Mouse (Mus musculus) neural tube, embryonic 15.5 days (tissue): Measurements from ENCODE around the gene Rnf220. TPM values are rescaled to one million over a fixed set of nuclear protein-coding genes. Genes with fewer than 3 reads are reported as not detected.

Source experiments
- ATAC-seq: fragments of 200-750 bp; cut with Nextera tagmentation; 2 replicates; pipeline ENCODE4 v1.8.0; 2017; ENCODE audit warnings: mild to moderate bottlenecking, moderate TSS enrichment, moderate library complexity; ENCODE audit not compliant: low FRiP score
- H3K27ac ChIP-seq: fragments of 300-500 bp; sonication (generic); replicated peaks from 2 replicates; pipeline ENCODE4 v1.5.1; 2015; ENCODE audit warnings: mild to moderate bottlenecking, inconsistent platforms
- H3K27me3 ChIP-seq: fragments of 300-500 bp; sonication (generic); replicated peaks from 2 replicates; pipeline ENCODE4 v1.6.1; 2015; ENCODE audit warnings: inconsistent platforms
- H3K36me3 ChIP-seq: fragments of 300-500 bp; sonication (generic); 2 replicates; pipeline ENCODE4 v1.6.1; 2015; ENCODE audit warnings: inconsistent platforms
- H3K4me1 ChIP-seq: fragments of 300-500 bp; sonication (generic); 2 replicates; pipeline ENCODE4 v1.6.1; 2015; ENCODE audit warnings: inconsistent platforms
- H3K4me2 ChIP-seq: fragments of 300-500 bp; sonication (generic); 2 replicates; pipeline ENCODE4 v1.6.1; 2015; ENCODE audit warnings: inconsistent platforms, mild to moderate bottlenecking, moderate library complexity
- H3K4me3 ChIP-seq: fragments of 300-500 bp; sonication (generic); replicated peaks from 2 replicates; pipeline ENCODE4 v1.5.1; 2015; ENCODE audit warnings: mild to moderate bottlenecking, inconsistent platforms
- H3K9ac ChIP-seq: fragments of 300-500 bp; sonication (generic); replicated peaks from 2 replicates; pipeline ENCODE4 v1.6.1; 2015; ENCODE audit warnings: mild to moderate bottlenecking, inconsistent platforms
- H3K9me3 ChIP-seq: fragments of 300-500 bp; sonication (generic); replicated peaks from 2 replicates; pipeline ENCODE4 v1.6.1; 2016; ENCODE audit warnings: inconsistent platforms
- WGBS: fragments of 180-500 bp; shearing (Covaris S2); methylation state at CpG from one replicate; pipeline ENCODE4 v1.1.7; 2015; ENCODE audit warnings: mixed read lengths; 5-methylcytosine and 5-hydroxymethylcytosine counted together
- polyA plus RNA-seq: library from polyadenylated mRNA; unstranded; fragments of >200 nt; fragmentation: Nextera tagmentation; extraction: Ambion mirVana; gene quantifications from 2 replicates; pipeline ENCODE4 v1.2.1, GENCODE M21; 2015

Gene Rnf220
- polyA plus RNA-seq, 1 experiment from 2014 or later: 95.8 TPM

DNA sequence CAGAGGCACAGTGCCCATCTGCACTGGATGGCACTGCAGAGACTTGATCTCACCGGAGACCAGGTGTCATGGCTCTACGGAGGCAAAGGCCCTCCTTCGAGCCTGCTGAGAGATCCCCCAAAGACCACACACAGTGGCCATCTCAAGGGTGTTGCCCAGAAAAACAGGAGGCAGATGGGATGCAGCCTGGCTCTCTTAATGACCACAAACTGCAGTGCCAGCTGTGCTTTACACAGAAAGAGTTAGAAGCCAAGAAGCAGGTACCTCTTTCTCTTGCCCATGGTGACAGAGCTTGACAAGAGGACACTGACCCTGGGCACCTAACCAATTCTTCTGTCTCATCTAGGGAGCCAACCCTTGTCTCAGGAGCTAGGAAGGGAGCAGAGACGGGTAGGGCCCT, 212.5 kb downstream of the Rnf220 start:
- Histone ChIP-seq H3K27ac (no peak overlapping the region), H3K9ac (0 out of 2 replicates have a peak overlapping the region, but pooled peaks have one; percentile 14), H3K27me3 (0 out of 2 replicates have a peak, but pooled peaks cover 7% of the 10 kb centered on the region), H3K4me1 (peaks cover 71% of the 10 kb centered on the region), H3K36me3 (peaks cover 28% of the 10 kb centered on the region; the same call in 1 of the 2 replicates), H3K4me2 (no peak overlapping the region), H3K9me3 (no peaks in the 10 kb centered on the region), H3K4me3 (no peak overlapping the region)
- WGBS: 12% methylated on average over 4 of the region's 4 CpGs
- ATAC-seq: no peak

DNA sequence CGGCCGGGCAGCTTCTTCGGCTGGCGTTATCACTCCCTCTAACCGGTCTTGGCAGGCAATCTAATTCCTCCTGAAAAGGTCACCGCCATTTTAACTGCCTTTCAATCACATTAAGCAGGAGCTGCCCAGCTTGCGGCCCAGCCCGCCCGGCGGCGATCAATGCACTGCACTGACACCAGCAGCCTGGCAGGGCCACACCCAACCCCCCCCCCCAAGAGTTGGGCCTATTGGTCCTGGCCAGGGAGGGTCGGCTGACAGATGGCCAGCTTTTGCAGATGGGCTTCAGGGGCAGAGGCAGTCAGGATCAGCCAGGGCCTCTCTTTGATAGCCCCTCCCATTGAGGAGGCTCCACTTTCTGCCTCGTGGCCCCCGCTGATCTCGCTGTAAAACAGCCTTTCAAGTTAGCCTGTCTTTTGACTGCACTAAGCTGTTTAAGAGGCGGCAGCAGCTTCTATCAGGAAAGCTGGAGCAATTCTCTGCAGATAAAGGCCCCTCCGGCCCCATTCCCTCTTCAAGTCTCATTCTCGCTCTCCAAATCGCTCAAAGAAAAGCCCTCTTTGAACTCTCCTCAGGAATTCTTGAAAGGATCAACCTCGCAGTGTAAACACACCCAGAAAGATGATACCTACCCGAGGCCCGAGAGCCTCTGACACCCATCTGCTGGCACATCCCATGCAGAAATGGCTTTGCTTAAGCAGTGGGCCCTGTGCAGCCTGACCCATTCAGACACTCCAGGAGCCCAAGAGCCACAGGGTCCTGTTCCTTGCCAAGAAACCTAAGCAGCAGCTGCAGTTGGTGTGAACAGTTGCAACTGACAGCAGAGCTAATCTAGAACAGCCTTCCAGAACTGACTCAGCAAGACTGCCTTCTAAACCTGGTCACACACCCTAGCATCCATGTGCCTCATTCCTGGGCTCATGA, 213.3 kb downstream of the Rnf220 start:
- Histone ChIP-seq H3K36me3 (peaks cover 28% of the 10 kb centered on the region; the same call in 1 of the 2 replicates), H3K9me3 (no peaks in the 10 kb centered on the region), H3K4me2 (no peak overlapping the region), H3K9ac (no peak overlapping the region), H3K4me3 (no peak overlapping the region), H3K4me1 (peaks cover 75% of the 10 kb centered on the region), H3K27ac (peak overlapping the region; percentile 51), H3K27me3 (0 out of 2 replicates have a peak, but pooled peaks cover 7% of the 10 kb centered on the region)
- ATAC-seq: no peak
- WGBS: 14% methylated on average over 22 of the region's 22 CpGs

DNA sequence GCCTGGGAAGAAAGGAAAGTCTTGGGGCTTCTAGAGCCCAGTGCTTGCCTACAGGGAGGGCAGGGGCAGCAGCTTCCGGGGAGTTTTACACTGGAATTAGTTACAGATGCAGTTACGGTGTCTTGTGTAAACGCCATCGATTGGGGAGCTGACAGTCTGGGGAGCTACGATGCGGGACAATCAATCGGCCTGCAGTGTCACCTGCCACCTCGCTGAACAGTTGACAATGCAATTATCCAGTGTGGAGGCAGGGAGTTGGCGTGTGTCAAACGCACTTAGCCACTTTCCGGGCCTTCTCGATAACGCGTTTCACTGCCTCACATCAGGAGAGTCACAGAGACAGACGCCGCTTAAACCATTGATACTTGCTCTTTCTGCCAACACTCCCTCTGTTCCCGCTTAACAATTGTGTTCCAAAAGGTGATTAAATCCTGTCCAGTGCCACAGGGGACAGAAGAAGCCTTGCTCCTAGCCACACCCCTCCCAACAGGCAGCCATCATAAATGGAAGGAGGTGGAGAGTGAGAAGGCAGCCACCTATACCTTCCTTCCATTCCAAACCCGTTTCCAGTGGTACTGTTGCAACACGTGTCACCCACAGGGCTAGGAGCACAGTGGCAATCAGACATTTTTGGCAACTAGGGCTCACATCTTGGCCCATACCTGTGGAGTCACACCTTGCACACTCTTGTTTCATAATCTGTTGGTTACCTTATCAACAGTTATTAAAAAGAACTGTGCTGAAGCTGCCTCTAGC, 215.6 kb downstream of the Rnf220 start:
- WGBS: 35% methylated on average over 19 of the region's 19 CpGs
- Histone ChIP-seq H3K9me3 (no peaks in the 10 kb centered on the region), H3K4me3 (no peak overlapping the region), H3K4me1 (peaks cover 82% of the 10 kb centered on the region), H3K4me2 (no peak overlapping the region), H3K36me3 (peaks cover 35% of the 10 kb centered on the region), H3K27ac (no peak overlapping the region), H3K27me3 (0 out of 2 replicates have a peak, but pooled peaks cover 7% of the 10 kb centered on the region), H3K9ac (no peak overlapping the region)
- ATAC-seq: no peak

DNA sequence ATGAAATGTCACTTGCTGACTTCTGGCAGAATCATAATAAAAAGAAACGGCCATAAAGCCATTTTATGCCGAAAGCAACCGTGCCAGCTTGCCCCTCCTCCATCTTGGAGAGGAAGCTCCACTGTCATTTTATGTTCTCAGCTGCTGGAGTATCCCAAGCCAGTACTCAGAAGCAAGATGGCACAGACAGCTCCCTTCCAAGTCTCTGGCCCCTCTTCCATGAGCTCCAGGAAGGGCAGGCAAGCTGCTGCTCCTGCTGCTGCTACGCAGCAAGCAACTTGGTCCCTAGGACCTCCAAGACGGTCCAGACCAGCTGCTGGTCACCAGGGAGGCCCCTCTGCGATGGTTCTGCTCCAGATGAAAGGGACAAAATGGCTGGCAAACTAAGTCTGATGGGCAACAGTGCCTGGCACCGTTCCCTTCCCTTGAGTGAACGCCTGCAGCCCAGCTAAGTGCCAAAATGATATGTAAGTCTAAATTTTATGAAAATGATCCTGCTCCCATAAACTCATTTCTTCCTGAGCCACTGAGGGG, 216.4 kb downstream of the Rnf220 start:
- Histone ChIP-seq H3K4me2 (no peak overlapping the region), H3K4me1 (peaks cover 86% of the 10 kb centered on the region), H3K36me3 (peaks cover 30% of the 10 kb centered on the region), H3K9ac (no peak overlapping the region), H3K27me3 (0 out of 2 replicates have a peak, but pooled peaks cover 2% of the 10 kb centered on the region), H3K4me3 (no peak overlapping the region), H3K9me3 (no peaks in the 10 kb centered on the region), H3K27ac (no peak overlapping the region)
- ATAC-seq: no peak
- WGBS: 57% methylated on average over 8 of the region's 8 CpGs

DNA sequence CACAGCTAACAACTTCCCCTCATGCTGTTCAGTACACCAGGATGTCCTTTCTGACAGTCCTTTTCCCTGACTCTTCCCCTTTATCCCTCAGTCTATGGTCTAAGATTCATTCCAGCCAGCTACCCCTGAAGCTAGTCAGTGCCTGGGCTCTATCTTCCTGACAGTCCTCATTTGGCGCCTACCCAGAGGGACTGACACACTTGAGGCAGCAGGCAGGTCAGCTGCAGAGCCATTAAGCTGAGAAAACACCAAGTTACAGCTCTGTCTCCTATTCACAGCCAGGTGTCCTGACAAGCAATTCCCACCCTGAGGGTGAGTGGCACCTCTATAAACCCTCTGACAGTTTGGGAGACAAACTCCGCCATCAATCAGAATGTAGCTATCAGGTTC, 217.6 kb downstream of the Rnf220 start:
- Histone ChIP-seq H3K27me3 (no peaks in the 10 kb centered on the region), H3K9me3 (no peaks in the 10 kb centered on the region), H3K4me1 (peaks cover 76% of the 10 kb centered on the region), H3K36me3 (peaks cover 28% of the 10 kb centered on the region), H3K4me3 (no peak overlapping the region), H3K4me2 (no peak overlapping the region), H3K9ac (no peak overlapping the region), H3K27ac (no peak overlapping the region)
- ATAC-seq: no peak
- 73% methylated on average over 2 of the region's 2 CpGs for WGBS

DNA sequence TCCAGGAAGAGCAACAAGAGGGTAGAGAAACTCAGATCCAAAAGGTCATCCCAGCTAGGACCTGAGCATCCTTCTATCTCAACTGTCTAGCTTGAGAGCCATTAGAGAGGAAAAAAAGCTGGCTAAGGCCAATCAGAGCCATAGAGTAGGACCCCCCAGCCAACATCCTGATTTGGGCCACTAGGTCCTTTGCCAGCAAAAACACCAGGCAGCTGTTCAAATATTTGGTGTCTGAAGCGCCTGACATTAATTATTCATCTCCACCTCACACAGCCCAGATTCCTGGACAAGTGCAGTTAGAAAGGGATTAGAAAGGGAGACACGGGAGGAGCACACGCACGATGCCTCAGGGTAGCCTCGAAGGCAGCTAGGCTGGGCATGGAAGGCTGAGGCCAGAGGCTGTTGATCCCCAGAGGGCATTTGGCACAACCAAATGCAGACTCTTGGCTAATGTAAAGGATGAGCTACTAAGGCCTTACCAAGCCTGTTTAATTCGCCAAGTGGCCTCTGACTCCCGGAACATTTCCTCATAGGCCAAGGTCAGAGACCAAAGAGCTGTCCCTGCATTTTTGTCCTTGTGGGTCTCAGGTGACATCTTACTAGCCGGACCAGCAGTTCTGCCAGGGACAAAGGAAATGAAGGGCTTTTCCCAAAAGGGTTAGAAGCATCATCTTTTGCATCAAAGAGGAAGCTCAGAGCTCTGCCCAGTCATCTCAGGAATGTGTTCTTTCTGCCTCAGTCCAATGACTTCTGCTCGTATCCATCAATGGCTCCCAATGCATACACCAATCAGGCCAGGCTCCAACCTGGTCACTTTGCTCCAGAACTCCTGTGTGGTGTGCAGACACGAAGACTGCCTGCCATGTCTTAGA, 218.2 kb downstream of the Rnf220 start:
- peaks cover 29% of the 10 kb centered on the region for H3K36me3 ChIP-seq
- no peaks in the 10 kb centered on the region for H3K9me3 ChIP-seq
- H3K9ac ChIP-seq: no peak overlapping the region
- H3K27me3 ChIP-seq: no peaks in the 10 kb centered on the region
- H3K4me3 ChIP-seq: no peak overlapping the region
- H3K4me1 ChIP-seq: peaks cover 69% of the 10 kb centered on the region
- H3K27ac ChIP-seq: no peak overlapping the region
- WGBS: 63% methylated on average over 10 of the region's 10 CpGs
- no peak for ATAC-seq
- no peak overlapping the region for H3K4me2 ChIP-seq

DNA sequence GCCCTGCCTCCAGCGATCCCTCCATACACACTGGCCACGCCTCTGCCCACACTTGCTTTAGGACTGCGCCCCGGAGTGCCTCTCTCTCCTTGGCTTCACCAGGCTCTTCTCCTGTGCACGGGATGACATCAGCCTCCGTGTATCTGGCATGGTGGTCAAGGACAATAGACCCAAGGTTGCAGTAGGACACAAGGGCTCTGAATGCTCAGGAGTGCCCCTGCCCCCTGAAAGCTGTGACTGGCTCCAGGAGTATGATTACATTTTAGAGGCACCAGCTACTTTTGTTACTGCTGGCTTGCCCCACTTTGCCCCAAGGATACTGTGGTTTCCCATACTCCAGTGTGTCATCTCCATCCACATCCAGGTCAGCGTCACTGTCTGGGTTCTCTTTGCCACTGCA, 219.2 kb downstream of the Rnf220 start:
- no peak for ATAC-seq
- Histone ChIP-seq H3K27me3 (no peaks in the 10 kb centered on the region), H3K36me3 (peaks cover 33% of the 10 kb centered on the region), H3K4me1 (peaks cover 60% of the 10 kb centered on the region), H3K9ac (no peak overlapping the region), H3K9me3 (no peaks in the 10 kb centered on the region), H3K4me2 (no peak overlapping the region), H3K4me3 (no peak overlapping the region), H3K27ac (no peak overlapping the region)
- 93% methylated on average over 7 of the region's 7 CpGs for WGBS

DNA sequence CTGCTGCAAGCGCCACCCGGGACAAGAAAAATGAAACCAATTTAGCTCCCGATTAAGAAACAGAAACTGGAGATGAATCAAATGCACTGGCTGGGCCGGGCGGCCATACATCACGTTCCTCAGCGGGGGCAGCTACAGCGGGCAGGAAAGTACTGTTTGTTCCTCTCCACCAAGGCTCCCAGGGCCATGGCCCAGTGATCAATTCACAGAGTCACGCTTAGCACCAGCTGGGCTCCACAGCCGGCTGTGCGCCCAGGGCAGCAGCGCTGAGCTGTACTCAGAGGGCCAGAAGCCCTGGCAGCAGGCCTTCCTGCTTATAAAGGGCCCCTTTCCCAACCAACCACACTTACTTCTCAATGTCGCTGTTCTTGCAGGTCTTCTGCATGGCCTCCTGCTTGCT, 219.8 kb downstream of the Rnf220 start:
- H3K9ac ChIP-seq: no peak overlapping the region
- no peaks in the 10 kb centered on the region for H3K27me3 ChIP-seq
- H3K27ac ChIP-seq: no peak overlapping the region
- no peaks in the 10 kb centered on the region for H3K9me3 ChIP-seq
- 58% methylated on average over 13 of the region's 13 CpGs for WGBS
- H3K4me2 ChIP-seq: no peak overlapping the region
- no peak for ATAC-seq
- peaks cover 37% of the 10 kb centered on the region for H3K36me3 ChIP-seq
- no peak overlapping the region for H3K4me3 ChIP-seq
- H3K4me1 ChIP-seq: peaks cover 62% of the 10 kb centered on the region

DNA sequence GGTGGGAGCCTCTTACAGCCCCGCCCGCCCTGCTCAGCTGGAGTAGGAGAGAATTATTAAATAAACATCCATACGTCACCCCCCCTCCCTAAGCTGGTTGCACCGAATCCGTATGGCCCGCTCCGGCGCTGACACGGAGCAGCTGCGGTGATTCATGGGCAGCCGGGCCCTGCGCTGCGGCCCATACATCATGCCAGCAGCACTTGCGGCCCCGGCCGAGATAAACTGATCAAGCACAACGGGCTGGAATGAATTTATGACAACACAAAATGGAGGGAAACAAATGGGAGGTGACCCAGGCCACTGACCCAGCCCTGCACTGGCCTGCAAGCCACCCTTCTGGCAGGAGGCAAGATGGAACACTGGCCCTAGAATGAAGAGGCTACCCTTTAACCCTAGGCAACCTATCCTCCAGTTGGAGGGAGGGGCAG, 220.6 kb downstream of the Rnf220 start:
- Histone ChIP-seq H3K27ac (no peak overlapping the region), H3K27me3 (no peaks in the 10 kb centered on the region), H3K9me3 (no peaks in the 10 kb centered on the region), H3K4me2 (no peak overlapping the region), H3K9ac (no peak overlapping the region), H3K36me3 (peaks cover 44% of the 10 kb centered on the region), H3K4me1 (peaks cover 55% of the 10 kb centered on the region), H3K4me3 (no peak overlapping the region)
- 47% methylated on average over 17 of the region's 17 CpGs for WGBS
- 0 out of 2 replicates have a peak, but pooled peaks have one; percentile 30 for ATAC-seq

DNA sequence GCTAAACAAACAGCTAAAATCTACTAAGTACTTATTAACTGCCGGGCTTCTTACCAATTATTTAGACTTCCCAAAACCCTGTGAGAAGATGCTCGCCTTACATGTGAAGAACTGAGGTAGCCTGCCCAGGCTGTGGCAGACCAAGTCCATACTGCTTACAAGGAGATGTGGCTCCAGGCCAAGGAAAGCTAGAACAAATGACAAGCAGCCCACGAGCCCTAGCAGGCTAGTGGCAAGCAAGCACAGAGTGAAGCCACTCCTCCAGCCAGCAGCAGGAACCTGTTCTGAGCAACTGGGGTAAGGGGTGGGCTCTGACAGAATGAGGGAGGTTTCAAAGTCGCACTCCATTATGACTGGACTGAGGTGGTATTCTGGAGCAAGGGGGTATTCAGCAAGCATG, 222.1 kb downstream of the Rnf220 start:
- Histone ChIP-seq H3K4me1 (peaks cover 39% of the 10 kb centered on the region), H3K27ac (no peak overlapping the region), H3K4me2 (no peak overlapping the region), H3K9me3 (no peaks in the 10 kb centered on the region), H3K36me3 (peaks cover 44% of the 10 kb centered on the region), H3K27me3 (0 out of 2 replicates have a peak, but pooled peaks cover 4% of the 10 kb centered on the region), H3K9ac (no peak overlapping the region), H3K4me3 (no peak overlapping the region)
- 93% methylated on average over 4 of the region's 4 CpGs for WGBS
- ATAC-seq: no peak

DNA sequence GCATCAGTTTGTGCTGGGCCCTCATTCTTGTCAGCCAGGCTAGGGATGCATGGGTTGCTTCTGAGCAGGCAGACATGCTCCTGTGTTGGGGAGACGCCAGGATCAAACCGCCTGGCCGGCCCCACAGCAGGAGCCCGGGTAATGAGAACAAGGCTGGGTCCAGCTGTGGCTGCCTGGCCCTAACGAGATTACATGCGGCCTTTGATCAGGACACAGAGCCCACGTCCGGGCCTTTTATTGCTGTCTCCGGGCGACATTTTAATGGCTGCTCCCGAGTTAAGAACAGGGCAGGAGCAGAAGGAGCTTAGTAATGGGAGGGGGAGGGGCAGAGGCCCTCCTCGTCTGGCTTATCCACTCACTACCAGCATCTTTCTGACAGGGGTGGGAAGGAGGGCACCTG, 224.4 kb downstream of the Rnf220 start:
- no peak for ATAC-seq
- H3K9me3 ChIP-seq: no peaks in the 10 kb centered on the region
- H3K4me3 ChIP-seq: no peak overlapping the region
- WGBS: 4% methylated on average over 12 of the region's 12 CpGs
- no peak overlapping the region for H3K27ac ChIP-seq
- H3K9ac ChIP-seq: no peak overlapping the region
- H3K4me2 ChIP-seq: no peak overlapping the region
- peaks cover 10% of the 10 kb centered on the region; the same call in 1 of the 2 replicates for H3K27me3 ChIP-seq
- H3K4me1 ChIP-seq: peaks cover 18% of the 10 kb centered on the region
- peaks cover 44% of the 10 kb centered on the region for H3K36me3 ChIP-seq
